Mouse (Mus musculus): ENCODE results near the gene Apoo.

- TF ChIP-seq CTCF (IDR thresholded peaks at IDR 0.05; ENCODE audit: low read depth, low read length), result no peak
- TF ChIP-seq POLR2A (IDR thresholded peaks at IDR 0.05; ENCODE audit: borderline replicate concordance, low read depth, low read length), result no peak
These were observed 45.6 kb upstream of the Apoo start for GRCm38 (mm10) chrX:94321036-94321902.
